24 mouse cellular contexts compared by ENCODE assay signal in genomic region chr12:40116214-40116613, GRCm38 (mm10).
"Had no signal": no experiment of that assay in that cellular context is flagged by ENCODE, and none has a peak within 500 bp of the region (broad histone marks: within the 10 kb centered on the region; RNA-seq: fewer than 3 reads in every experiment).

No protein-coding gene starts in this region.

- H3K9ac ChIP-seq: heart, embryonic 13.5 days; heart, embryonic 15.5 days; hindbrain, embryonic 13.5 days; hindbrain, embryonic 15.5 days; limb, embryonic 12.5 days; liver, embryonic 13.5 days; liver, embryonic 15.5 days; liver, postnatal 0 days had no signal

- H3K27me3 ChIP-seq: heart, embryonic 13.5 days; heart, embryonic 15.5 days; hindbrain, embryonic 13.5 days; hindbrain, embryonic 15.5 days; limb, embryonic 12.5 days; liver, embryonic 13.5 days; liver, embryonic 15.5 days had no signal

- H3K27ac ChIP-seq: heart, adult 2 months; heart, embryonic 13.5 days; heart, embryonic 15.5 days; hindbrain, embryonic 13.5 days; hindbrain, embryonic 15.5 days; hindbrain, postnatal 0 days; limb, embryonic 10.5 days; limb, embryonic 12.5 days; liver, embryonic 13.5 days; liver, embryonic 15.5 days had no signal

- H3K4me1 ChIP-seq: heart, embryonic 15.5 days; hindbrain, embryonic 13.5 days; hindbrain, embryonic 15.5 days; limb, embryonic 10.5 days; limb, embryonic 12.5 days; liver, embryonic 13.5 days; liver, embryonic 15.5 days had no signal

- H3K36me3 ChIP-seq: heart, embryonic 13.5 days; heart, embryonic 15.5 days; hindbrain, embryonic 13.5 days; hindbrain, embryonic 15.5 days; limb, embryonic 10.5 days; limb, embryonic 12.5 days; liver, embryonic 13.5 days; liver, embryonic 15.5 days had no signal

- H3K4me3 ChIP-seq: heart, adult 2 months; heart, embryonic 13.5 days; heart, embryonic 15.5 days; hindbrain, embryonic 13.5 days; hindbrain, embryonic 15.5 days; limb, embryonic 10.5 days; limb, embryonic 12.5 days; liver, embryonic 13.5 days; liver, embryonic 15.5 days had no signal

- ATAC-seq: hindbrain, postnatal 0 days; liver, postnatal 0 days had no signal

- H3K4me2 ChIP-seq: heart, embryonic 11.5 days; heart, embryonic 13.5 days; heart, embryonic 15.5 days; hindbrain, embryonic 13.5 days; hindbrain, embryonic 15.5 days; limb, embryonic 12.5 days; liver, embryonic 11.5 days; liver, embryonic 13.5 days; liver, embryonic 15.5 days had no signal

- DNase-seq: gastrocnemius, postnatal 14 days; gastrocnemius, postnatal 36 days; heart, adult 11 months; heart, adult 2 months; heart, postnatal 14 days; heart, postnatal 36 days; kidney, adult 11 months; kidney, adult 8-10 months; kidney, postnatal 25 days; layer of hippocampus, adult 9-11 months; layer of hippocampus, postnatal 36 days; liver; liver, embryonic 13.5 days; liver, postnatal 0 days had no signal

- H3K9me3 ChIP-seq: heart, embryonic 13.5 days; heart, embryonic 15.5 days; hindbrain, embryonic 13.5 days; hindbrain, embryonic 15.5 days; limb, embryonic 10.5 days; limb, embryonic 12.5 days; liver, embryonic 13.5 days; liver, embryonic 15.5 days had no signal
